Mouse (Mus musculus): Measurements from ENCODE around the gene Cabin1.
A peak's percentile ranks its signal among the peaks of the same experiment; 100 is the strongest.

The Cabin1 gene

GRCm38 (mm10) chr10:75702494-75702893 lies 61.6 kb downstream of the Cabin1 start:
- no peak for DNase-seq (ENCODE audit: low spot score)

DNA sequence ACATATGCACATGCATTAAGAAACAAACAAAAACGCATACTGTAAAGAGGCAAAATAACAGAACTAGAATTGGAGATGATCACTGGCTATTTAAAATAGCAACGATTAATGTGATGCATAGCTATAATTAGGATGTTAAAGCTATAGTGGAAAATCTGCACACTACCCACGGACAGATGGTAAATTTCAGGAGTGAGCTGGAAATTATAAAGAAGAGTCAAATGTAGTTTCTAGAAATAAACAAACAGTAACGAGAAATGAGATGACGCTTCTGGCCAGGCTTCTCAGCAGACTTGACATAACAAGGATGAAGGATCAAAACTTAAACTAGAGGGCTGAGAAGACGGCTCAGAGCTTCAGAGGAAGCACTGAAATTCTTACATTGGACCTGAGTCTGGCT lies 62.9 kb downstream of the Cabin1 start:
- DNase-seq (ENCODE audit: low spot score) = no peak

- DNase-seq (ENCODE audit: low spot score) = no peak
These were observed 66.4 kb downstream of the Cabin1 start for GRCm38 (mm10) chr10:75697693-75698092.

- no peak for DNase-seq (ENCODE audit: low spot score)
These were observed 67.4 kb downstream of the Cabin1 start for GRCm38 (mm10) chr10:75696597-75697355.

GRCm38 (mm10) chr10:75695521-75695920 lies 68.6 kb downstream of the Cabin1 start:
- DNase-seq (ENCODE audit: low spot score) = no peak

GRCm38 (mm10) chr10:75695078-75695477 lies 69.1 kb downstream of the Cabin1 start:
- DNase-seq (ENCODE audit: low spot score) = no peak

- DNase-seq (ENCODE audit: low spot score) = no peak
These were observed 69.6 kb downstream of the Cabin1 start for GRCm38 (mm10) chr10:75694567-75694966.

GRCm38 (mm10) chr10:75693451-75694233 lies 70.5 kb downstream of the Cabin1 start:
- DNase-seq (ENCODE audit: low spot score) = no peak

DNA sequence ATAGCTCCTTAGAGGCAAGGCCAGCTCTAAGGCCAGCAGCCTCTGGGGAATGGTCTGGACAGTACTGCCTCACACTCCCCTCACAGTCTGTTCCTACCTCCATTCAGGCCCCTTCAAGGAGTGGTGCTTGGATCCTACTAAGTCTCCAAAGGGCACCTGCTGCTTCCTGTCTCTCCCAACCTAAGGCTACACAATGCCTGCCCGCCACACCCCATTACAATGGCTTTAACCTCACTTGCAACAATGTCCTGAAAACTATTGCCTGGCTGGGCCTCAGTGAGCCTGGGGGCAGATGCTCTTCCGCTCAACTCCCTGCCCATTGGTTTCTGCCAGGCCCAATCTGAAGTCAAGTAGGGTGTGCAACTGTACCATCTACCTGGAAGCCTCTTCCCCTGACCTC lies 75.5 kb downstream of the Cabin1 start:
- no peak for DNase-seq (ENCODE audit: low spot score)

DNA sequence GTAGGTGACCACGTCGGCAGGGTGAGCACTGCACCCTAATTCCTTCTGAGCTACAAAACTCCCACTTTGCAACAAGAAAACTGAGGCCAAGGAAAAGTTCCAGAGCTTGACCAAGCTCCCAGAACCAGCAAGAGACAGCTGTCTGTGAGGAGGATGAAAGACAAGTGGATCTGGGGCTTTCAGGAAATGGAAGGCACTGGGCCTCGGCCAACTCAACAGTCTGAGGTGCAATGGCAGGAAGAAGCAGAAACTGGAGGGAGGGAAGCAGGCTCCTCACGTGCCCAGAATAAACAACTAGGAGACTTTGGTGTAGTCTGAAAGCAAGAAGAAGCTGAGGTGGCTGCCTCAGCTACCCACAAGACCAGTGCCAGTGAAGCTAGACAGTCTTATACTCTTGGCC lies 77.4 kb downstream of the Cabin1 start:
- no peak for DNase-seq (ENCODE audit: low spot score)

DNA sequence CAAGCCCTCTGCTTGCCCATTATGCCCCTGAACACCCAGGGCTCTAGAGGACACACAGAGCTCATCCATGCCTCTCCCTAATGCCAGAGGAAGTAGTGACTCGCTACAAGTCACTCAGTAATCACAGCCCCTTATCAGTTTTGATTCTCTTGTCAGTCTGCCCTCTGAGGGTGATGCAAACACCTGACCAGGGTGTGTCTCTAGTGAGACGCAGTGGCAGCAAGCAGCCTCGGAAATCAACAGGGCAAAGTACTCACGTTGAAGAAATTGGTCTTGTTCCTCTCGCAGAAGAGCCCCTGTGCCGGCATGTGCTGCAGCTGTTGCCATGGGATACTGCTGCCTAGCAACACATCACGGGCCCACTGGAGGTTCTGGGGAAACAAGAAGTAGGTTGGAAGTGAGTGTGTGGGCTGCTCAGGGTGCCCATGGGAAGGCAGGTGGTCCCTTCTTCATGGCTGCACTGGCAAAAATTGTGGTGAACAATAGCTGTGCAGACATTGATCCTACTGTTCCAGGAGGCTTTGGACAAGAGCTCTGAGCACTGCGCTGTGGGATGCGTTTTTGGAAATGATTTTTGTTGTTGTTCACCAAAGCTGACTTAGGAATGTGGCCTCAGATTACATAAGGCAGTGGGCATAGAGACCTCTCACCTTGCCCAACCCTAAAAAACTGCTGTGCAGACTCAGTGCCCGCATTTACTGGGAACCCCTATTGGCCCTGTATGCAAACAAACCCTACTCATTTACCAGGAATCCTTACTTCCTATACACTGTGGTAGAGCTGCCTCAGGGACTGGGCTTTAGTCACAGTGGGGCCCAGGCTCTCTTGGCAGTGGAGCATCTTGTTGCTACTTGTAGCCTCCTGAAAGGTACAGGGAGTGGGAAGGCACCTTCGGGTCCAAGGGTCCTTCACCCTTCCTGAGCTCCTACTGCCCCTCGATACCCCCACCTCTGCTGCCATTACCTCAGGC lies 79.8 kb downstream of the Cabin1 start:
- DNase-seq (ENCODE audit: low spot score) = peak; percentile 25

DNA sequence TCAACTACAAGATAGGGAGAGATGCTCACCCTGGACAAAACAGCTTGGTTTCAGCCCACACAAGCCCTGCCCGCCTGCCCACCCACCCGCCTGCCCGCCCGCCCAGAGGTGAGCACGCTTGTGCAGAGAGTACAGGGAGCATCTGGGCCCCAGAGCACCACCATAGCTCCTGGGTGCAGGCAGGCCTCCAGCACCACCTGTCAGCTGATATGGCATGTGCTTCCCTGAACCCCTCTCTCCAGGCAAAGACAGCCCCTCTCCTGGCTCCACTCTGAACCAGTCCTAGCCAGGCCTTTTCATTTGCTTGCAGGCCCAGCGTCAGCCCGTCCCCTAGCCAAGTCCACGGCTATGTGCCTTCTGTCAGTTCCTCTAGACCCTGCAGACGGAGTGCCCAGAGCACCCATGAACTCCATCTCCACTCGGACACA lies 83.6 kb downstream of the Cabin1 start:
- DNase-seq (ENCODE audit: low spot score) = no peak

DNA sequence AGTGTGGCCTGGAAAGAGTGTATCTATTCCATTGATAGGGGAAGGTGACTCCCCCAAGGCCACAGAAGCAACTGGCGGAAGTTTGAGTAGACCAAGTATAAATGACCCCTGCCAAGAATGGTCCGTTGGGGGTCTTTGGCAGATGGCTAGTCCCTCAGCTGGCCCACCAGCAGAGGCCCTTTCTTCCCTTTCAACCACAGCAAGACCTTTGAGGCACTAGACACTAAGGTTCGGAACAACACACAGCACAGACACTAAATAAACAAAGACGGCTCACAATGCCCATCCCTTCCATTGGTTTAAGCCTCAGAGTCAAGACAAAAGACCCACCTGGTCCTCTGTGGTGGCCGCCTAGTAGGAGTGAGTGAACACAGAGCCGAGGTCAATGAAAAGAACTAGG lies 84.9 kb downstream of the Cabin1 start:
- no peak for DNase-seq (ENCODE audit: low spot score)

- peak; percentile 50 for DNase-seq (ENCODE audit: low spot score)
These were observed 86.2 kb downstream of the Cabin1 start for GRCm38 (mm10) chr10:75677989-75678388.

- DNase-seq (ENCODE audit: low spot score) = no peak
These were observed 86.6 kb downstream of the Cabin1 start for GRCm38 (mm10) chr10:75677571-75677970.

GRCm38 (mm10) chr10:75676819-75677565 lies 87.1 kb downstream of the Cabin1 start:
- peak; percentile 52 for DNase-seq (ENCODE audit: low spot score)

- no peak for DNase-seq (ENCODE audit: low spot score)
These were observed 87.9 kb downstream of the Cabin1 start for GRCm38 (mm10) chr10:75676286-75676685.

DNA sequence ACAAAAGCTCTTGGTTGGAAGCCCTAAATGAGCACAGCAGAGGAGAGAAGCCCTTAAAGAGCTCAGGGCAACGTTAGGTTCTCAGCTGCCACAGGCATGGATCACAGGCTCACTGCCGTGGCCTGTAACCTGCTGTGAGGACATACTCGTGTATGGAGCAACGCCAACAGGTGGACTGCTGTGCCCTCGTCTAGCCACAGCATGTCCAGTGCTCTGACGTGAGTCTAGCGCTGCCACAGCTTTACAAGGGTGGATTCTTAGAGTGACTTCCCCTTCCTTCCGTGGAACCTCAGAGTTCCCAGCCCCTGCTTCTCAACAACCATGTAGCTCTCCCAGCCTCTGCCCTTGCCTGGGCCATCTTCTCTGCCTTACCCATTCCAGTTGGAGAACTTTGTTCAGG lies 88.5 kb downstream of the Cabin1 start:
- no peak for DNase-seq (ENCODE audit: low spot score)

- no peak for DNase-seq (ENCODE audit: low spot score)
These were observed 94.2 kb downstream of the Cabin1 start for GRCm38 (mm10) chr10:75669936-75670335.

GRCm38 (mm10) chr10:75667911-75668270 lies 96.2 kb downstream of the Cabin1 start:
- DNase-seq (ENCODE audit: low spot score) = peak; percentile 12

GRCm38 (mm10) chr10:75667115-75667910 lies 96.8 kb downstream of the Cabin1 start:
- DNase-seq (ENCODE audit: low spot score) = peak; percentile 15
